Mouse (Mus musculus) CH12.LX (cell line): ENCODE data around the gene Gpr152. TPM values are rescaled to one million over a fixed set of nuclear protein-coding genes. Genes with fewer than 3 reads are reported as not detected.

Source experiments
- DNase-seq: peaks from one replicate; pipeline ENCODE4 v3.0.0-alpha.2; 2013; ENCODE audit errors: extremely low read depth
- H3K27ac ChIP-seq: 2 replicates; pipeline ENCODE4 v1.5.1; 2012; ENCODE audit warnings: low read depth, mild to moderate bottlenecking, control low read depth, moderate library complexity; ENCODE audit not compliant: insufficient read depth
- H3K27me3 ChIP-seq: replicated peaks from 2 replicates; pipeline ENCODE3; 2012; ENCODE audit warnings: inconsistent platforms
- H3K36me3 ChIP-seq, 2 experiments: replicated peaks in 1 of 2; 2 replicates each; pipeline versions ENCODE3 to v1.6.1; 2012; ENCODE audit warnings: inconsistent platforms in 1 of 2, low read length in 1 of 2, mild to moderate bottlenecking in 1 of 2, mixed read lengths in 1 of 2, moderate library complexity in 1 of 2; ENCODE audit not compliant: control insufficient read depth in 1 of 2, insufficient read depth in 1 of 2
- H3K4me1 ChIP-seq, 2 experiments: 2 replicates each; pipeline ENCODE4 v1.6.1; 2012; ENCODE audit warnings: inconsistent platforms in 1 of 2, moderate library complexity in 1 of 2; ENCODE audit not compliant: insufficient read depth in 2 of 2, control insufficient read depth in 1 of 2
- H3K4me2 ChIP-seq: 2 replicates; pipeline ENCODE4 v1.6.1; 2012; ENCODE audit warnings: low read depth, mild to moderate bottlenecking, control low read depth; ENCODE audit not compliant: poor library complexity, insufficient read depth, severe bottlenecking
- H3K4me3 ChIP-seq, 3 experiments: fragments of 150-350 bp in 1 of 3; sonication (generic) in 1 of 3; replicated peaks in 1 of 3; 2 replicates each; pipeline versions ENCODE3 to v1.5.1; 2011 to 2012; ENCODE audit warnings: low read depth in 2 of 3, low read length in 2 of 3, mild to moderate bottlenecking in 2 of 3, moderate library complexity in 2 of 3, control low read depth in 1 of 3, improper control_type of control experiment in 1 of 3, inconsistent platforms in 1 of 3, mixed read lengths in 1 of 3; ENCODE audit not compliant: poor library complexity in 1 of 3
- H3K79me2 ChIP-seq: replicated peaks from 2 replicates; pipeline ENCODE4 v1.6.1; 2012; ENCODE audit warnings: mild to moderate bottlenecking, moderate library complexity; ENCODE audit not compliant: control insufficient read depth, poor library complexity, insufficient read depth, severe bottlenecking; ENCODE audit errors: extremely low read depth
- H3K9ac ChIP-seq: 2 replicates; pipeline ENCODE4 v1.6.1; 2012; ENCODE audit warnings: low read depth, mild to moderate bottlenecking, control low read depth, moderate library complexity; ENCODE audit not compliant: insufficient read depth
- H3K9me3 ChIP-seq: replicated peaks from 2 replicates; pipeline ENCODE3; 2012; ENCODE audit warnings: low read length, inconsistent platforms, mixed read lengths
- BHLHE40 ChIP-seq: IDR thresholded peaks from 2 replicates; pipeline ENCODE4 v1.6.1; 2011; ENCODE audit warnings: mild to moderate bottlenecking, low read depth, low read length, improper control_type of control experiment
- CHD2 ChIP-seq: IDR thresholded peaks from 2 replicates; pipeline ENCODE4 v1.6.1; 2011; ENCODE audit warnings: low read length, improper control_type of control experiment
- E2F4 ChIP-seq: IDR thresholded peaks from 2 replicates; pipeline ENCODE4 v1.6.1; 2011; ENCODE audit warnings: low read depth, low read length, improper control_type of control experiment; ENCODE audit not compliant: insufficient replicate concordance
- ETS1 ChIP-seq: conservative IDR thresholded peaks from 2 replicates; pipeline ENCODE4 v1.6.1; 2012; ENCODE audit warnings: low read depth, mild to moderate bottlenecking, inconsistent platforms, low read length, improper control_type of control experiment, moderate library complexity
- HCFC1 ChIP-seq: IDR thresholded peaks from 2 replicates; pipeline ENCODE4 v1.6.1; 2012; ENCODE audit warnings: low read depth, mild to moderate bottlenecking, inconsistent platforms, low read length, improper control_type of control experiment
- IRF4 ChIP-seq: IDR thresholded peaks from 2 replicates; pipeline ENCODE4 v1.6.1; 2014; ENCODE audit warnings: low read depth, mild to moderate bottlenecking, inconsistent platforms, low read length, improper control_type of control experiment
- JUN ChIP-seq: IDR thresholded peaks from 2 replicates; pipeline ENCODE4 v1.6.1; 2011; ENCODE audit warnings: low read depth, mild to moderate bottlenecking, low read length, improper control_type of control experiment, moderate library complexity; ENCODE audit not compliant: insufficient read depth
- KAT2A ChIP-seq: IDR thresholded peaks from 2 replicates; pipeline ENCODE4 v1.6.1; 2012; ENCODE audit warnings: low read length, improper control_type of control experiment, inconsistent platforms; ENCODE audit not compliant: insufficient replicate concordance
- MAFK ChIP-seq: IDR thresholded peaks from 2 replicates; pipeline ENCODE4 v1.6.1; 2011; ENCODE audit warnings: low read length, improper control_type of control experiment; ENCODE audit not compliant: insufficient replicate concordance
- MAX ChIP-seq: IDR thresholded peaks from 2 replicates; pipeline ENCODE4 v1.6.1; 2011; ENCODE audit warnings: low read length, improper control_type of control experiment
- MAZ ChIP-seq: IDR thresholded peaks from 2 replicates; pipeline ENCODE4 v1.6.1; 2012; ENCODE audit warnings: low read depth, mild to moderate bottlenecking, inconsistent platforms, low read length, improper control_type of control experiment, moderate library complexity
- MEF2A ChIP-seq: IDR thresholded peaks from 2 replicates; pipeline ENCODE4 v1.6.1; 2014; ENCODE audit warnings: low read depth, mild to moderate bottlenecking, inconsistent platforms, low read length, improper control_type of control experiment, borderline replicate concordance
- NELFE ChIP-seq: IDR thresholded peaks from 2 replicates; pipeline ENCODE4 v1.6.1; 2011; ENCODE audit warnings: low read depth, low read length, improper control_type of control experiment
- NRF1 ChIP-seq: IDR thresholded peaks from 2 replicates; pipeline ENCODE4 v1.6.1; 2014; ENCODE audit warnings: low read depth, mild to moderate bottlenecking, inconsistent platforms, low read length, improper control_type of control experiment, moderate library complexity
- PAX5 ChIP-seq: IDR thresholded peaks from 2 replicates; pipeline ENCODE4 v1.6.1; 2012; ENCODE audit warnings: low read length, inconsistent platforms, mixed read lengths
- POLR2A ChIP-seq: IDR thresholded peaks from 2 replicates; pipeline ENCODE4 v1.6.1; 2011; ENCODE audit warnings: low read depth, mild to moderate bottlenecking, improper control_type of control experiment, low read length
- SIN3A ChIP-seq: IDR thresholded peaks from 2 replicates; pipeline ENCODE4 v1.6.1; 2012; ENCODE audit warnings: low read length, improper control_type of control experiment, inconsistent platforms
- SMC3 ChIP-seq: IDR thresholded peaks from 2 replicates; pipeline ENCODE4 v1.6.1; 2011; ENCODE audit warnings: low read depth, low read length, improper control_type of control experiment
- TBP ChIP-seq: conservative IDR thresholded peaks from 2 replicates; pipeline ENCODE4 v1.6.1; 2011; ENCODE audit warnings: low read depth, low read length, improper control_type of control experiment
- TCF12 ChIP-seq: IDR thresholded peaks from 2 replicates; pipeline ENCODE4 v1.6.1; 2014; ENCODE audit warnings: low read depth, mild to moderate bottlenecking, inconsistent platforms, low read length, improper control_type of control experiment
- UBTF ChIP-seq: IDR thresholded peaks from 2 replicates; pipeline ENCODE4 v1.6.1; 2012; ENCODE audit warnings: low read depth, mild to moderate bottlenecking, inconsistent platforms, low read length, improper control_type of control experiment, moderate library complexity
- USF1 ChIP-seq: IDR thresholded peaks from 2 replicates; pipeline ENCODE4 v1.6.1; 2014; ENCODE audit warnings: low read depth, mild to moderate bottlenecking, inconsistent platforms, low read length, improper control_type of control experiment
- ZMIZ1 ChIP-seq: IDR thresholded peaks from 2 replicates; pipeline ENCODE4 v1.6.1; 2012; ENCODE audit warnings: low read depth, mild to moderate bottlenecking, inconsistent platforms, low read length, improper control_type of control experiment
- ZNF384 ChIP-seq: IDR thresholded peaks from 2 replicates; pipeline ENCODE4 v1.6.1; 2012; ENCODE audit warnings: low read depth, low read length, improper control_type of control experiment, inconsistent platforms
- dilution Hi-C: fragments of 300-500 bp; cut with MboI; formaldehyde crosslinking; loops from 2 replicates; pipeline ENCODE4 v1.14.3; 2020; ENCODE audit warnings: low sequenced_read_pairs; ENCODE audit not compliant: extremely low pct_unique_long_range_greater_than_20kb, extremely low pct_ligation_motif_present
- in situ Hi-C: fragments of 300-500 bp; cut with MboI; formaldehyde crosslinking; loops from 3 replicates; pipeline ENCODE4 v1.14.3; 2019; ENCODE audit warnings: low sequenced_read_pairs, low pct_ligation_motif_present, low pct_unique_long_range_greater_than_20kb, mixed read lengths
- polyA plus RNA-seq: library from polyadenylated mRNA; unstranded; fragments of >175 nt; gene quantifications from 2 replicates; pipeline ENCODE4 v1.2.1, GENCODE M21; 2012; ENCODE audit warnings: low read depth; ENCODE audit not compliant: insufficient read length
- total RNA-seq, 2 experiments: library from RNA; depleted of rRNA; stranded (reverse); fragments of 300-350 nt in 1 of 2; fragments of >200 nt in 1 of 2; gene quantifications; 2 replicates each; pipeline ENCODE4 v1.2.3; 2012 to 2014

Gpr152 gene
- total and polyA plus RNA-seq, 3 experiments, result 0.05 to 0.71 (median 0.17) TPM

DNA sequence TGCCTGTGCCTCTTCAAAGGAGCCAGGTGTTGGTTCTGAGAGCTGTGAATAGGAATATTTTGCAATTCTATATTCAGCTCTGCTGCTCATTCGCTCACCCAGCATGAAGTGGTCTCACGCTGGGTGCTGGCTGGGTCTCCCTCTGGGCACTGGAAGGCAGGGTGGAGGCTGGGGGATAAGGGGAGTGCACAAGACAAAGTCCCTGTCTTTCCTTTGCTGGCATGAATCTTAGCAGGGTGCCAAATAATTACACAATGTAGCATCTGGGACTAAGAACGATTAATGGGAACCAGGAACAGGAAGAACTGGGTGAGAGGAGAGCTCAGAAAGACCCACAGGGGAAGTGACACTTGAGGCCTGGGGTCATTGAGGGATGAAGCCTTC, 7.4 kb downstream of the Gpr152 start:
- dilution Hi-C loops, result no loop called here
- in situ Hi-C loops, result no loop called here
- peaks cover 54 to 75% of the 10 kb centered on the region in 2 experiments for H3K4me1 ChIP-seq

DNA sequence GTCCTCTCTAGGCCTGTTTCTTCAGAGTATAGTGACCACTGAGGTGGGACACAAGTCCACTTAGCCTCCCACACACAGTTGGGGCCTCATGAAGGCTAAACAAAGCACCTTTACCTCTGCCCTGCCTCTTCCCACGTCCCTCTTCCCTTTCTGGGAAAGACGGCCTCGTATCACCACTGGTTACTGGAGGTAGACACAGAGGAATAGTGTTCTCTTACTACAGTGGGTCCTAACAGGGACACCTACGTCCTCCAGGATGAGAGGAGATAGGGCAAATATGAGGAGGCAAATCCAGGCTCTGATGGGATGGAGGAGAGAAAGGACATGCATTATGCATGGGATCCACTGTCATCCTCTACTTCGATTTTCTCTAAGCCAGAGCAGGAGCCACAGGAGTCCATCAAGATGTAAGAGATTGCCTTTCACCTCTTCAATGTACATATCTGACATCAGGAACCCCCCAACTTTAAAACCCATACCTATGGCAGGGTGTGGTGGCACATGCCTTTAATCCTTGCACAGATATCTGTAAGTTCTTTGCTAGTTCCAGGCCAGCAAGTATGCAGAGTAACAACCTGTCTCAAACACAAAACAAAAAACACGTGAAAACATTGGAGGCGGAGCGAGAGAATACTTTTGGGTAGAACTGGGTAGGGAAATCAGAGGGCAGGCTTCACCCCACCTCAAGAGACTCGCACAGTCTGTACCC, 8.3 kb downstream of the Gpr152 start:
- in situ Hi-C loops, result no loop called here
- dilution Hi-C loops, result no loop called here

More for the DNA sequence above, 7.4 kb downstream of the Gpr152 start:
- no peaks in the 10 kb centered on the region for H3K27me3 ChIP-seq
- peaks cover 13 to 32% of the 10 kb centered on the region in 2 experiments for H3K36me3 ChIP-seq
- H3K4me3 ChIP-seq, result no peak overlapping the region
- TF ChIP-seq ZNF384, result no peak
- no peak for TF ChIP-seq KAT2A
- TF ChIP-seq NELFE, result no peak
- TF ChIP-seq SIN3A, result no peak
- no peak overlapping the region for H3K9ac ChIP-seq
- DNase-seq, result no peak
- no peak overlapping the region for H3K4me2 ChIP-seq
- H3K79me2 ChIP-seq, result peaks cover 15% of the 10 kb centered on the region
- peaks cover 5% of the 10 kb centered on the region for H3K9me3 ChIP-seq
- H3K27ac ChIP-seq, result no peak overlapping the region

DNA sequence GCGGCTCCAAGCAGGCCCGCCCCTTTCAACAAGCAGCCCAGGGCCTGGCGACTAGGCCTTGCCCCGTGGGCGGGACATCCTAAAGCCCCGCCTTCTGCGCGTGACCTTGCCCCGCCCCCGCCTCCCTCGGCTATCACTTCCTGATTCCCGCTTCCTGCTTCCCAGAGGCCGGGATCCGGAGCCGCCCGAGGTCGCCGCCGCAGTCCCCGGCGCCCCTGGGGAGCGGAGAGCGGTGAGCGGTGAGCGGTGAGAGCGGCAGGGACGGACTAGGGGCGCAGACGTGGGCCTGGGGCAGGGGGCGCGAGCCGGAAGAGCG, 8.9 kb downstream of the Gpr152 start, which contains the start of gene Coro1b:
Gene Coro1b, plus strand, starts transcription at position 129 of the 316 bp plus-strand sequence.
- H3K9ac ChIP-seq, result peak within 1 kb of the TSS; percentile 96
- H3K27ac ChIP-seq, result peak within 1 kb of the TSS; percentile 84
- in situ Hi-C loops (no loop called here), dilution Hi-C loops (no loop called here)
- H3K4me1 ChIP-seq, result peaks cover 45 to 75% of the 10 kb centered on the region in 2 experiments
- H3K79me2 ChIP-seq, result peaks cover 15% of the 10 kb centered on the region
- peaks cover 27 to 39% of the 10 kb centered on the region in 2 experiments for H3K36me3 ChIP-seq
- H3K27me3 ChIP-seq, result no peaks in the 10 kb centered on the region
- peak; percentile 86 for DNase-seq
- H3K9me3 ChIP-seq, result peaks cover 5% of the 10 kb centered on the region
- H3K4me3 ChIP-seq, result peak within 1 kb of the TSS; percentile 52 to 92 (median 77)
- peak within 1 kb of the TSS; percentile 93 for H3K4me2 ChIP-seq
- TF ChIP-seq ZMIZ1 (no peak), MAZ (no peak), NELFE (peak; percentile 30; the same call in 1 of the 2 replicates), PAX5 (no peak), HCFC1 (peak; percentile 60), MAX (no peak; the same call in 1 of the 2 replicates), SMC3 (no peak), SIN3A (no peak), MEF2A (no peak), UBTF (0 out of 2 replicates have a peak, but pooled peaks have one; percentile 28), USF1 (peak; percentile 56), ETS1 (0 out of 2 replicates have a peak, but pooled peaks have one; percentile 16), NRF1 (0 out of 2 replicates have a peak, but pooled peaks have one; percentile 39), POLR2A (peak; percentile 70), ZNF384 (no peak), JUN (no peak), BHLHE40 (peak; percentile 96), MAFK (no peak), TCF12 (peak; percentile 66), E2F4 (no peak), CHD2 (no peak), IRF4 (peak; percentile 55; the same call in 1 of the 2 replicates)

More for the DNA sequence above, 8.3 kb downstream of the Gpr152 start:
- H3K4me2 ChIP-seq, result peak overlapping the region; percentile 54
- no peaks in the 10 kb centered on the region for H3K27me3 ChIP-seq
- no peak for DNase-seq
- TF ChIP-seq TBP (0 out of 2 replicates have a peak, but pooled peaks have one; percentile 17), NELFE (no peak)
- peaks cover 15% of the 10 kb centered on the region for H3K79me2 ChIP-seq
- H3K9ac ChIP-seq, result peak overlapping the region; percentile 27; the same call in 1 of the 2 replicates
- H3K4me3 ChIP-seq, result peak overlapping the region; percentile 7 to 77 (median 36)
- H3K27ac ChIP-seq, result 0 out of 2 replicates have a peak overlapping the region, but pooled peaks have one; percentile 5
- peaks cover 22 to 33% of the 10 kb centered on the region in 2 experiments for H3K36me3 ChIP-seq
- H3K4me1 ChIP-seq, result peaks cover 47 to 75% of the 10 kb centered on the region in 2 experiments
- H3K9me3 ChIP-seq, result peaks cover 5% of the 10 kb centered on the region
